Mouse (Mus musculus) forebrain, embryonic 11.5 days (tissue): Measurements from ENCODE around the gene Wee1. TPM values are rescaled to one million over a fixed set of nuclear protein-coding genes. Genes with fewer than 3 reads are reported as not detected.
"Not testable (repeated sequence)": the region's sequence is repeated elsewhere in the genome, so short reads cannot be mapped to it uniquely, and the experiment has no call there.

ENCODE experiments used
- ATAC-seq: fragments of 200-750 bp; cut with Nextera tagmentation; replicated peaks from 2 replicates; pipeline ENCODE4 v1.8.0; 2017; ENCODE audit warnings: moderate TSS enrichment; ENCODE audit not compliant: low FRiP score
- DNase-seq: peaks from one replicate; pipeline ENCODE4 v3.0.0-alpha.2; 2017; ENCODE audit warnings: low spot score
- H3K27ac ChIP-seq: fragments of 300-500 bp; sonication (generic); 2 replicates; pipeline ENCODE4 v1.5.1; 2014; ENCODE audit warnings: low read depth, low read length
- H3K27me3 ChIP-seq: fragments of 300-500 bp; sonication (generic); 2 replicates; pipeline ENCODE4 v1.6.1; 2014; ENCODE audit warnings: mild to moderate bottlenecking, low read length, mixed read lengths; ENCODE audit not compliant: control insufficient read depth, insufficient read depth
- H3K36me3 ChIP-seq: fragments of 300-500 bp; sonication (generic); 2 replicates; pipeline ENCODE4 v1.6.1; 2014; ENCODE audit warnings: mild to moderate bottlenecking, low read length, moderate library complexity, mixed read lengths; ENCODE audit not compliant: control insufficient read depth, insufficient read depth
- H3K4me1 ChIP-seq: fragments of 300-500 bp; sonication (generic); replicated peaks from 2 replicates; pipeline ENCODE4 v1.6.1; 2014; ENCODE audit warnings: low read length, mixed read lengths; ENCODE audit not compliant: control insufficient read depth, insufficient read depth
- H3K4me2 ChIP-seq: fragments of 300-500 bp; sonication (generic); 2 replicates; pipeline ENCODE4 v1.6.1; 2014; ENCODE audit warnings: low read depth, mild to moderate bottlenecking, low read length, moderate library complexity, mixed read lengths; ENCODE audit not compliant: severe bottlenecking
- H3K4me3 ChIP-seq: fragments of 300-500 bp; sonication (generic); 2 replicates; pipeline ENCODE4 v1.5.1; 2014; ENCODE audit warnings: low read depth, low read length
- H3K9ac ChIP-seq: fragments of 300-500 bp; sonication (generic); 2 replicates; pipeline ENCODE4 v1.6.1; 2014; ENCODE audit warnings: low read length
- H3K9me3 ChIP-seq: fragments of 300-500 bp; sonication (generic); 2 replicates; pipeline ENCODE4 v1.6.1; 2016; ENCODE audit warnings: low read length, mixed read lengths; ENCODE audit not compliant: control insufficient read depth
- WGBS: fragments of 180-500 bp; shearing (Covaris S2); extraction: QIAGEN DNeasy Blood & Tissue Kit; methylation state at CpG from one replicate; pipeline ENCODE4 v1.1.7; 2014; 5-methylcytosine and 5-hydroxymethylcytosine counted together
- polyA plus RNA-seq: library from polyadenylated mRNA; unstranded; fragments of >200 nt; fragmentation: Nextera tagmentation; extraction: Ambion mirVana; gene quantifications from 2 replicates; pipeline ENCODE4 v1.2.1, GENCODE M21; 2014

The Wee1 gene
- polyA plus RNA-seq, 1 experiment from 2014 or later: 45.6 TPM

GRCm38 (mm10) chr7:110100854-110101253 is 21.0 kb upstream of the Wee1 start:
- no peak for DNase-seq
- H3K4me3 ChIP-seq: no peak overlapping the region
- H3K4me1 ChIP-seq: no peaks in the 10 kb centered on the region
- ATAC-seq: no peak
- WGBS: 51% methylated on average over 6 of the region's 6 CpGs
- H3K27ac ChIP-seq: no peak overlapping the region
- H3K36me3 ChIP-seq: no peaks in the 10 kb centered on the region; the same call in 1 of the 2 replicates
- H3K4me2 ChIP-seq: no peak overlapping the region
- H3K27me3 ChIP-seq: no peaks in the 10 kb centered on the region
- H3K9me3 ChIP-seq: no peaks in the 10 kb centered on the region
- no peak overlapping the region; the same call in 1 of the 2 replicates for H3K9ac ChIP-seq

- H3K4me1 ChIP-seq: no peaks in the 10 kb centered on the region
- DNase-seq (no peak), ATAC-seq (no peak)
- no peaks in the 10 kb centered on the region for H3K27me3 ChIP-seq
- H3K9me3 ChIP-seq: no peaks in the 10 kb centered on the region
- H3K36me3 ChIP-seq: no peaks in the 10 kb centered on the region; the same call in 1 of the 2 replicates
- H3K9ac ChIP-seq: no peak overlapping the region
- no peak overlapping the region for H3K4me2 ChIP-seq
- H3K4me3 ChIP-seq: no peak overlapping the region
- 80% methylated on average over 5 of the region's 5 CpGs for WGBS
- no peak overlapping the region for H3K27ac ChIP-seq
Measured at GRCm38 (mm10) chr7:110101266-110101665, 20.6 kb upstream of the Wee1 start.

GRCm38 (mm10) chr7:110105041-110105440 is 16.8 kb upstream of the Wee1 start:
- Histone ChIP-seq H3K27ac (no peak overlapping the region), H3K36me3 (no peaks in the 10 kb centered on the region), H3K9me3 (no peaks in the 10 kb centered on the region), H3K4me2 (no peak overlapping the region), H3K4me1 (peaks cover 4% of the 10 kb centered on the region; the same call in 1 of the 2 replicates), H3K9ac (no peak overlapping the region), H3K27me3 (no peaks in the 10 kb centered on the region), H3K4me3 (no peak overlapping the region)
- DNase-seq: no peak
- no peak for ATAC-seq
- WGBS: 89% methylated on average over 5 of the region's 5 CpGs

GRCm38 (mm10) chr7:110106633-110107032 is 15.2 kb upstream of the Wee1 start:
- no peak for DNase-seq
- Histone ChIP-seq H3K4me2 (no peak overlapping the region), H3K36me3 (no peaks in the 10 kb centered on the region), H3K9ac (no peak overlapping the region), H3K4me1 (peaks cover 4% of the 10 kb centered on the region; the same call in 1 of the 2 replicates), H3K27ac (no peak overlapping the region), H3K9me3 (no peaks in the 10 kb centered on the region), H3K27me3 (no peaks in the 10 kb centered on the region), H3K4me3 (no peak overlapping the region)
- 85% methylated on average over 3 of the region's 3 CpGs for WGBS
- no peak for ATAC-seq

- H3K4me3 ChIP-seq, H3K9ac ChIP-seq, H3K4me1 ChIP-seq, H3K4me2 ChIP-seq, ATAC-seq, DNase-seq, H3K36me3 ChIP-seq, H3K27ac ChIP-seq, H3K27me3 ChIP-seq, H3K9me3 ChIP-seq: not testable (repeated sequence)
- 96% methylated on average over 3 of the region's 3 CpGs for WGBS
Measured at GRCm38 (mm10) chr7:110108524-110108923, 13.3 kb upstream of the Wee1 start.

- WGBS: 21% methylated on average over 11 of the region's 11 CpGs
- Histone ChIP-seq H3K4me3 (no peak overlapping the region), H3K9me3 (no peaks in the 10 kb centered on the region), H3K27me3 (no peaks in the 10 kb centered on the region), H3K4me1 (peaks cover 4% of the 10 kb centered on the region; the same call in 1 of the 2 replicates), H3K36me3 (no peaks in the 10 kb centered on the region), H3K4me2 (0 out of 2 replicates have a peak overlapping the region, but pooled peaks have one; percentile 18), H3K9ac (no peak overlapping the region), H3K27ac (no peak overlapping the region)
- ATAC-seq (no peak), DNase-seq (peak; percentile 57)
Measured at GRCm38 (mm10) chr7:110108967-110109610, 12.8 kb upstream of the Wee1 start.

GRCm38 (mm10) chr7:110110061-110110656 is 11.7 kb upstream of the Wee1 start:
- ATAC-seq (no peak), DNase-seq (no peak)
- Histone ChIP-seq H3K27me3 (no peaks in the 10 kb centered on the region), H3K27ac (no peak overlapping the region), H3K9me3 (no peaks in the 10 kb centered on the region), H3K4me1 (peaks cover 4% of the 10 kb centered on the region; the same call in 1 of the 2 replicates), H3K36me3 (no peaks in the 10 kb centered on the region), H3K4me3 (no peak overlapping the region), H3K9ac (no peak overlapping the region), H3K4me2 (no peak overlapping the region)
- 74% methylated on average over 4 of the region's 4 CpGs for WGBS

- H3K9ac ChIP-seq: no peak overlapping the region
- WGBS: 75% methylated on average over 5 of the region's 5 CpGs
- no peaks in the 10 kb centered on the region for H3K9me3 ChIP-seq
- no peaks in the 10 kb centered on the region; the same call in 1 of the 2 replicates for H3K4me1 ChIP-seq
- H3K36me3 ChIP-seq: no peaks in the 10 kb centered on the region
- no peak for ATAC-seq
- DNase-seq: no peak
- no peak overlapping the region for H3K4me2 ChIP-seq
- H3K27me3 ChIP-seq: no peaks in the 10 kb centered on the region
- H3K27ac ChIP-seq: no peak overlapping the region
- no peak overlapping the region for H3K4me3 ChIP-seq
Measured at GRCm38 (mm10) chr7:110114699-110115098, 7.1 kb upstream of the Wee1 start.
